Mouse (Mus musculus) natural killer cell, adult 2 months (primary cell): ENCODE measurements at regions not wholly inside any gene's neighbourhood (a gene's known extent, or its start where the extent isn't known, plus 50 kb on each side); places are given as distances from the start of the nearest gene placed in this dataset.

ENCODE experiments used
- DNase-seq, 2 experiments: peaks; one replicate each; pipeline ENCODE4 v3.0.0; 2022; ENCODE audit warnings: low spot score in 2 of 2

DNA sequence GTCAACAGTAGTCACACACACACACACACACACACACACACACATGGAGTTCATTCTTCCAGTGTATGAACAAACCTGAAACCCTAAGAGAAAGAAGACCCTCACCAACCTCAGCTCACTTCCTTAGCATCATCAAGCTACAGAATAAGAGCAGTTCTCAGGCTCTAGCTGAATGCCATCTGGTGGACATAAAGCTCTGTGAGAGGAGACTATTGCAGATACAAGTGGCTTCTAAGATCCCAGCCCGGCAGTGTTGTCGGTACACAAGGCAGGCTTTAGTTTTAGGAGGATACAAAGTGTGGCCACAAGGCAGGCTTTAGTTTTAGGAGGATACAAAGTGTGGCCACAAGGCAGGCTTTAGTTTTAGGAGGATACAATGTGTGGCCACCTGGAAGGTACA lies 96.3 kb upstream of the Gm6657 start:
- DNase-seq, result no peak

DNA sequence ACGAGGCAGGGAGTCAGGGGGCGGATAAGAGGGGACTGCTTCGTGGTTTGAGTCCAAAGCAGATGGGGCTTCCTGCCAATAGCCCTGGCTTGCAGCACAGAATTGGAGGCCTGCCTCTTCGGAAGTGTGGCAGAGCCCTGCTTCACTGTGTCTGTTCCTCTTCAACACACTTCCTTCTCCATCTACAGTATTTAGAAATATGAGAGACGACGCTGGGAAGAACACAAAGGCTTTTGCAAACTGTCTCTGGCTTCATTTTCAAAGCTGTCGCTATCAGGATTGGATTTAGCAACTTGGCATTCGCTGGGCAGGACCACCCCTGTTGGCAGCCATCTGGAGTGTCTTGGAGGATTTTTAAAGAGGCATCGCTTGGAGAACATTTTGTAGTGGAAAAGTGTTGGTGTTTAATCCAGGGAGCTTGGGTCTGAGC lies 95.3 kb upstream of the Gm6657 start:
- DNase-seq, result no peak

GRCm38 (mm10) chr12:78099761-78100160 lies 94.3 kb upstream of the Gm6657 start:
- no peak for DNase-seq

- no peak for DNase-seq
Observed at GRCm38 (mm10) chr12:78100756-78101155, 93.3 kb upstream of the Gm6657 start.

GRCm38 (mm10) chr12:78109931-78110330 lies 84.1 kb upstream of the Gm6657 start:
- DNase-seq, result no peak

DNA sequence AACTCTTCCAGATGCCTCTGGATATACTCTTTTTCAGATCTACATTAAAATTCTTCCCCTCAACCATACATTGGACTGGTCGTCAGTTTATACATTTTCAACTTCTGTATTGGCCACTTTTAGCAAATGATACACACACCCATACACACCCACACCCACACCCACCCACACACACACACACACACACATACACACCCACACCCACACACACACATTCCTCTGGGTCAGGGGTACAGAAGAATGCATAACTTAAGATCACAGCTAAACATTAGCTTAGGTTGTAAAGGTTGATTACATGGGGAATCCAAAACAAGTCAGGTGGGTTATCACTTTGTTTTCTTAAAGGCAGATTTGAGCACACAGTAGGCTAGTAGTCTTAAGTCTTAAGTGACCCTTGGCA lies 75.9 kb upstream of the Gm6657 start:
- no peak for DNase-seq

DNA sequence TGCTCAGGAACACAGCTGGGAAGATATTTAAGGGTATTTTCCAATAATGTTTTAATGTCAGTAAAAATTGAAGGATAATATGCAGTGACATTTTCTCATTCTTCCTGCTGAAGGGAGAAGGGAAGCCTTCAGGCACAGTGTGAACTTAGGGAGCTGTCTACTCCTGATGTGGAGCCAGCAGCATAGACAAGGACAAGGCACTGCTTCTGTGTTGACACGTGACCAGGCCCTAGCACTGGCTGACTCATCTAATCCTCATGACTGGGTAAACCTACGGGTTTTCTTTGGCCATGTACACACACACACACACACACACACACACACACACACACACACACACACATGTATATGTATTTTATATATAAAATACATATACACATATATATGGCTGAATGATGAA lies 74.8 kb upstream of the Gm6657 start:
- no peak for DNase-seq

DNA sequence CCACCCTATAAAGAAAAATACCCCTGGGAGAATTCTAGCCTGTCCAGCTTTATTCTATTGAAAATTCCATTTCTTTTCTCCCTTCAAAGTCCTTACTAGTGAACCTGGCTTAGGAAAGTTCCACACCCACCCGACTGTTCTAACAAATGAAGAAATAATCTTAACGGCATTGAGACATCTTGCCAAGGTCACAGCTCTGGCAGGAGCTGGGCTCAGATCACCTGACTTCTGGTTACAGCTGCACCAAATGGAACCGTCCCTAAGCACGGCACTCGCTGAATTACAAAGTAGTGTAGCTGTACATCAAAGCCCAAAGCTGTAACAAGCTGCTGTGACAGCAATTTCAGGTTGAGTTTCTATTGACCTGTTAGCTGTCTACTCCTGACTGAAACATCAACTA lies 74.2 kb upstream of the Gm6657 start:
- no peak for DNase-seq

GRCm38 (mm10) chr12:78129130-78129845 lies 64.8 kb upstream of the Gm6657 start:
- no peak for DNase-seq

GRCm38 (mm10) chr12:78132016-78132797 lies 61.8 kb upstream of the Gm6657 start:
- no peak for DNase-seq

DNA sequence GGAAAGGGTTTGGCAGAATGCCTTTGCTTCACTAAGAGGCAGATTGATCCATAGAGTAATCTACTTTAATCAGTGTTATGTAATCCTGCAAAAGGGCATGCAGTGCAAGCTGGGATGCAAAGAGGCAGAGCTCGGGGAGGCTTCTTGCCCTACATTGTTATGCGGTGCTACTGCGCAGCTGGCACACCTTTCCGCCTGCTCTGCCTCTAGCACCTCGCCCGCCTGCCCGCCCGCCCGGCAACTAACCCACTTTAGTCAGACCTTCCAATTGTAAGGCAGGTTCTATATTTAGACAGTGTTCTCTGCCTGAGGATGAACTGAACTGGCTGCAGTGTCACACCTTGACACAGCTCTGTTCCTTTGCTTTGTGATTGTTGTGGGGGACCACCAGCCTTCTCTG lies 60.7 kb upstream of the Gm6657 start:
- no peak for DNase-seq

DNA sequence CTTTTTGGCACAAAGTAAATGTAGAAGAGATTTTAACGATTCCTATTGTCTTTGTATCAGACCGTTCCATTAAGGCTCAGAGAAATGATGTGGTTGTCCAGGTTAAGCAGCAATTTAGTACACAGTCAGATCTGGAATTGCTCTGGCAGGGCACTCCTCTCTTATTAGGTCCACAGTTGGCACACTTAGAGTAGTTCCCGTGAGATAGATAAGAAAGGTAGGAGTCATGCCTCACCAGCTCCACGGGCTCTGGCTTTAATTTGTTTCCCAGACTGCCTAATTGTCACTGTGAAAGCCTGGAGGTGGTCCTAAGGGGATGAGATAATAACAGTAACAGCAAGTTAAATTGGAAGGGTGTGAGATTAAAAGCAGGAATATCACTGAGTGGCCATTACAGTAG lies 60.1 kb upstream of the Gm6657 start:
- no peak for DNase-seq

DNA sequence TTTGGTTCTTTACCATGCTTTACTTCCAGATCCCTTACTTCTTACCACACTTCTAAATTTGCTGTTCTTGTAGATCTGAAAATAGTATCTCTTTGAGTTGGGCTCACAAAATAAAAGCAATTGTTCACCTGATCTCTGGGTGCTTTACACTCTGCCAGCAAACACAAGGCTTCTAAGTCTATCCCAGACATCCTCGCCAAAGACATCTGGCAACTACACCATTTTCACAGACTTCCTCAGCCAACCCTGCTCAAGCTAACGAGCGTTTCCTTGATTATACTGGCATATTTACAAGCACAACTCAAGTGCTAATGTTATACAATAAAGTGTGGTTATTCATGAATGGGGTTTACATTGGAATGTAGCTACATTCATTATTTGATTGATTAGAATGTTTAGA lies 56.8 kb upstream of the Gm6657 start:
- no peak for DNase-seq

DNA sequence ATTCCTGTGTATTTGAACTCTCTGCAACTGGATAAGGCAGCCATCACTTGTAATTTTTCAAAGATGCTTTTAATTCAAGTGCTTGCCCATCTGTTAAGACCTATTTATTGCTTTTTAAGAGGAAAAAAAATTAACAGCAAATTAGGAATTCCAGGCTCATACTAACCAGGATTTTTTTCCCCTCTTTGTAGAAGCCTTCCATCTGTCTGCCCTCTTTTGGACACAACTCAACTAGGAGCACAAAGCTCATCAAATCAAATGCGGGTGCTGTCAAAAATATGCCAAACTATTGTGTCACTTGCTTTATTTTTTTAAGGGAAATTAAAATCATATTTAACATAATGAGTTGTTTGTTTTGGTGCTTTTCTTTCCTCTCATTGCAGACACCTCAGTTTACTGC lies 55.6 kb upstream of the Gm6657 start:
- no peak for DNase-seq
